Comparison of ENCODE assay signal across 17 mouse cellular contexts in genomic region chr8:114580684-114581083, GRCm38 (mm10).
"Had no signal": no experiment of that assay in that cellular context is flagged by ENCODE, and none has a peak within 500 bp of the region (broad histone marks: within the 10 kb centered on the region; RNA-seq: fewer than 3 reads in every experiment).

No protein-coding gene starts in this region.

- H3K36me3 ChIP-seq: lung, embryonic 15.5 days; midbrain, embryonic 13.5 days; midbrain, embryonic 15.5 days; neural tube, embryonic 12.5 days; stomach, embryonic 15.5 days had no signal

- ATAC-seq: lung, postnatal 0 days; midbrain, embryonic 13.5 days; midbrain, embryonic 15.5 days had no signal

- H3K4me1 ChIP-seq: lung, embryonic 15.5 days; megakaryocyte, embryonic 14.5 days; midbrain, embryonic 15.5 days; stomach, embryonic 15.5 days had no signal

- H3K9me3 ChIP-seq: lung, embryonic 15.5 days; midbrain, embryonic 13.5 days; midbrain, embryonic 15.5 days; stomach, embryonic 15.5 days had no signal

- H3K27me3 ChIP-seq: lung, embryonic 15.5 days; megakaryocyte, embryonic 14.5 days; midbrain, embryonic 13.5 days; midbrain, embryonic 15.5 days; neural tube, embryonic 12.5 days; stomach, embryonic 15.5 days had no signal

- DNase-seq: lung, adult 2 months; lung, postnatal 14 days; lung, postnatal 36 days; right cerebral cortex, postnatal 14 days; thymus, adult 2 months; thymus, postnatal 25 days; thymus, postnatal 4 days had no signal

- H3K4me2 ChIP-seq: lung, embryonic 15.5 days; midbrain, embryonic 11.5 days; midbrain, embryonic 13.5 days; midbrain, embryonic 15.5 days; neural tube, embryonic 12.5 days; stomach, embryonic 15.5 days had no signal

- H3K4me3 ChIP-seq: lung, embryonic 15.5 days; megakaryocyte, embryonic 14.5 days; midbrain, embryonic 13.5 days; midbrain, embryonic 15.5 days; neural tube, embryonic 12.5 days; stomach, embryonic 15.5 days had no signal

- H3K27ac ChIP-seq: lung, embryonic 15.5 days; macrophage; midbrain, embryonic 13.5 days; midbrain, embryonic 15.5 days; neural tube, embryonic 12.5 days; stomach, embryonic 15.5 days; stomach, postnatal 0 days had no signal

- H3K9ac ChIP-seq: lung, embryonic 15.5 days; midbrain, embryonic 13.5 days; midbrain, embryonic 15.5 days; neural tube, embryonic 12.5 days; stomach, embryonic 15.5 days had no signal
